Mouse (Mus musculus) CH12.LX (cell line): ENCODE measurements at regions not wholly inside any gene's neighbourhood (a gene's known extent, or its start where the extent isn't known, plus 50 kb on each side); places are given as distances from the start of the nearest gene placed in this dataset.

Source experiments
- DNase-seq: peaks from one replicate; pipeline ENCODE4 v3.0.0-alpha.2; 2013; ENCODE audit errors: extremely low read depth
- H3K27ac ChIP-seq: 2 replicates; pipeline ENCODE4 v1.5.1; 2012; ENCODE audit warnings: low read depth, mild to moderate bottlenecking, control low read depth, moderate library complexity; ENCODE audit not compliant: insufficient read depth
- H3K27me3 ChIP-seq: replicated peaks from 2 replicates; pipeline ENCODE3; 2012; ENCODE audit warnings: inconsistent platforms
- H3K36me3 ChIP-seq, 2 experiments: replicated peaks in 1 of 2; 2 replicates each; pipeline versions ENCODE3 to v1.6.1; 2012; ENCODE audit warnings: inconsistent platforms in 1 of 2, low read length in 1 of 2, mild to moderate bottlenecking in 1 of 2, mixed read lengths in 1 of 2, moderate library complexity in 1 of 2; ENCODE audit not compliant: control insufficient read depth in 1 of 2, insufficient read depth in 1 of 2
- H3K4me1 ChIP-seq, 2 experiments: 2 replicates each; pipeline ENCODE4 v1.6.1; 2012; ENCODE audit warnings: inconsistent platforms in 1 of 2, moderate library complexity in 1 of 2; ENCODE audit not compliant: insufficient read depth in 2 of 2, control insufficient read depth in 1 of 2
- H3K4me2 ChIP-seq: 2 replicates; pipeline ENCODE4 v1.6.1; 2012; ENCODE audit warnings: low read depth, mild to moderate bottlenecking, control low read depth; ENCODE audit not compliant: poor library complexity, insufficient read depth, severe bottlenecking
- H3K4me3 ChIP-seq, 3 experiments: fragments of 150-350 bp in 1 of 3; sonication (generic) in 1 of 3; replicated peaks in 1 of 3; 2 replicates each; pipeline versions ENCODE3 to v1.5.1; 2011 to 2012; ENCODE audit warnings: low read depth in 2 of 3, low read length in 2 of 3, mild to moderate bottlenecking in 2 of 3, moderate library complexity in 2 of 3, control low read depth in 1 of 3, improper control_type of control experiment in 1 of 3, inconsistent platforms in 1 of 3, mixed read lengths in 1 of 3; ENCODE audit not compliant: poor library complexity in 1 of 3
- H3K79me2 ChIP-seq: replicated peaks from 2 replicates; pipeline ENCODE4 v1.6.1; 2012; ENCODE audit warnings: mild to moderate bottlenecking, moderate library complexity; ENCODE audit not compliant: control insufficient read depth, poor library complexity, insufficient read depth, severe bottlenecking; ENCODE audit errors: extremely low read depth
- H3K9ac ChIP-seq: 2 replicates; pipeline ENCODE4 v1.6.1; 2012; ENCODE audit warnings: low read depth, mild to moderate bottlenecking, control low read depth, moderate library complexity; ENCODE audit not compliant: insufficient read depth
- H3K9me3 ChIP-seq: replicated peaks from 2 replicates; pipeline ENCODE3; 2012; ENCODE audit warnings: low read length, inconsistent platforms, mixed read lengths
- BHLHE40 ChIP-seq: IDR thresholded peaks from 2 replicates; pipeline ENCODE4 v1.6.1; 2011; ENCODE audit warnings: mild to moderate bottlenecking, low read depth, low read length, improper control_type of control experiment
- CHD1 ChIP-seq: IDR thresholded peaks from 2 replicates; pipeline ENCODE4 v1.6.1; 2012; ENCODE audit warnings: low read depth, low read length, improper control_type of control experiment, inconsistent platforms
- CHD2 ChIP-seq: IDR thresholded peaks from 2 replicates; pipeline ENCODE4 v1.6.1; 2011; ENCODE audit warnings: low read length, improper control_type of control experiment
- CTCF ChIP-seq, 2 experiments: IDR thresholded peaks in 1 of 2; conservative IDR thresholded peaks in 1 of 2; 2 replicates each; pipeline ENCODE4 v1.5.1; 2011 to 2012; ENCODE audit warnings: low read depth in 2 of 2, low read length in 2 of 2, improper control_type of control experiment in 1 of 2, inconsistent platforms in 1 of 2, mild to moderate bottlenecking in 1 of 2, moderate library complexity in 1 of 2
- E2F4 ChIP-seq: IDR thresholded peaks from 2 replicates; pipeline ENCODE4 v1.6.1; 2011; ENCODE audit warnings: low read depth, low read length, improper control_type of control experiment; ENCODE audit not compliant: insufficient replicate concordance
- ELF1 ChIP-seq: IDR thresholded peaks from 2 replicates; pipeline ENCODE4 v1.6.1; 2014; ENCODE audit warnings: low read depth, mild to moderate bottlenecking, inconsistent platforms, low read length, improper control_type of control experiment
- ETS1 ChIP-seq: conservative IDR thresholded peaks from 2 replicates; pipeline ENCODE4 v1.6.1; 2012; ENCODE audit warnings: low read depth, mild to moderate bottlenecking, inconsistent platforms, low read length, improper control_type of control experiment, moderate library complexity
- IRF4 ChIP-seq: IDR thresholded peaks from 2 replicates; pipeline ENCODE4 v1.6.1; 2014; ENCODE audit warnings: low read depth, mild to moderate bottlenecking, inconsistent platforms, low read length, improper control_type of control experiment
- JUN ChIP-seq: IDR thresholded peaks from 2 replicates; pipeline ENCODE4 v1.6.1; 2011; ENCODE audit warnings: low read depth, mild to moderate bottlenecking, low read length, improper control_type of control experiment, moderate library complexity; ENCODE audit not compliant: insufficient read depth
- KAT2A ChIP-seq: IDR thresholded peaks from 2 replicates; pipeline ENCODE4 v1.6.1; 2012; ENCODE audit warnings: low read length, improper control_type of control experiment, inconsistent platforms; ENCODE audit not compliant: insufficient replicate concordance
- MAFK ChIP-seq: IDR thresholded peaks from 2 replicates; pipeline ENCODE4 v1.6.1; 2011; ENCODE audit warnings: low read length, improper control_type of control experiment; ENCODE audit not compliant: insufficient replicate concordance
- MAZ ChIP-seq: IDR thresholded peaks from 2 replicates; pipeline ENCODE4 v1.6.1; 2012; ENCODE audit warnings: low read depth, mild to moderate bottlenecking, inconsistent platforms, low read length, improper control_type of control experiment, moderate library complexity
- MEF2A ChIP-seq: IDR thresholded peaks from 2 replicates; pipeline ENCODE4 v1.6.1; 2014; ENCODE audit warnings: low read depth, mild to moderate bottlenecking, inconsistent platforms, low read length, improper control_type of control experiment, borderline replicate concordance
- MXI1 ChIP-seq: IDR thresholded peaks from 2 replicates; pipeline ENCODE4 v1.6.1; 2011; ENCODE audit warnings: mild to moderate bottlenecking, low read depth, low read length, improper control_type of control experiment
- MYC ChIP-seq: IDR thresholded peaks from 2 replicates; pipeline ENCODE4 v1.6.1; 2011; ENCODE audit warnings: low read depth, mild to moderate bottlenecking, improper control_type of control experiment, low read length
- NELFE ChIP-seq: IDR thresholded peaks from 2 replicates; pipeline ENCODE4 v1.6.1; 2011; ENCODE audit warnings: low read depth, low read length, improper control_type of control experiment
- PAX5 ChIP-seq: IDR thresholded peaks from 2 replicates; pipeline ENCODE4 v1.6.1; 2012; ENCODE audit warnings: low read length, inconsistent platforms, mixed read lengths
- POLR2AphosphoS2 ChIP-seq: IDR thresholded peaks from 2 replicates; pipeline ENCODE4 v1.6.1; 2011; ENCODE audit warnings: low read depth, low read length, improper control_type of control experiment
- RCOR1 ChIP-seq: conservative IDR thresholded peaks from 2 replicates; pipeline ENCODE4 v1.6.1; 2012; ENCODE audit warnings: low read depth, mild to moderate bottlenecking, inconsistent platforms, low read length, improper control_type of control experiment
- SMC3 ChIP-seq: IDR thresholded peaks from 2 replicates; pipeline ENCODE4 v1.6.1; 2011; ENCODE audit warnings: low read depth, low read length, improper control_type of control experiment
- TCF12 ChIP-seq: IDR thresholded peaks from 2 replicates; pipeline ENCODE4 v1.6.1; 2014; ENCODE audit warnings: low read depth, mild to moderate bottlenecking, inconsistent platforms, low read length, improper control_type of control experiment
- UBTF ChIP-seq: IDR thresholded peaks from 2 replicates; pipeline ENCODE4 v1.6.1; 2012; ENCODE audit warnings: low read depth, mild to moderate bottlenecking, inconsistent platforms, low read length, improper control_type of control experiment, moderate library complexity
- USF1 ChIP-seq: IDR thresholded peaks from 2 replicates; pipeline ENCODE4 v1.6.1; 2014; ENCODE audit warnings: low read depth, mild to moderate bottlenecking, inconsistent platforms, low read length, improper control_type of control experiment
- USF2 ChIP-seq: conservative IDR thresholded peaks from 2 replicates; pipeline ENCODE4 v1.6.1; 2011; ENCODE audit warnings: low read depth, low read length, improper control_type of control experiment
- ZC3H11A ChIP-seq: IDR thresholded peaks from 2 replicates; pipeline ENCODE4 v1.6.1; 2012; ENCODE audit warnings: low read depth, mild to moderate bottlenecking, inconsistent platforms, low read length, improper control_type of control experiment
- ZMIZ1 ChIP-seq: IDR thresholded peaks from 2 replicates; pipeline ENCODE4 v1.6.1; 2012; ENCODE audit warnings: low read depth, mild to moderate bottlenecking, inconsistent platforms, low read length, improper control_type of control experiment
- dilution Hi-C: fragments of 300-500 bp; cut with MboI; formaldehyde crosslinking; loops from 2 replicates; pipeline ENCODE4 v1.14.3; 2020; ENCODE audit warnings: low sequenced_read_pairs; ENCODE audit not compliant: extremely low pct_unique_long_range_greater_than_20kb, extremely low pct_ligation_motif_present
- in situ Hi-C: fragments of 300-500 bp; cut with MboI; formaldehyde crosslinking; loops from 3 replicates; pipeline ENCODE4 v1.14.3; 2019; ENCODE audit warnings: low sequenced_read_pairs, low pct_ligation_motif_present, low pct_unique_long_range_greater_than_20kb, mixed read lengths

DNA sequence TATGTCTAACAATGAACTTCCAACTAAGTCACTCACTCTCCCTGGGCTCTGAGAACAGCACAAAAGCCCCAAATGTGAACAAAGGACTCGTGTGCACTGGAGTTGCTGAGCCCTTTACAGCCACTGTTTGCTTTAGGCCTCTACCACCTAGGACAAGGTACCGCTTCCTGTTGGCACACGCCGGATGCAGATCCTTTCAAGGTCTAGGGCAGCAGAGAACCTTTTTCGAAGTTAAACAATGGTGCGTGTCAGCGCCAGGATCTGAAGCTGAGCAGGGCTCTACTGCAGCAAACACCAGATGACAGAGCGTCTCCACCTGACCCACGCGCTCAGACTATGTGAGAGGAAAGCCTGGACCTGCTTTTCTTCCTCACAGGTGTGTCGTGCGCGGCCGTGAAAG lies 207.0 kb upstream of the Mkln1 start:
- in situ Hi-C loops (no loop called here), dilution Hi-C loops (no loop called here)
- H3K4me2 ChIP-seq: no peak overlapping the region
- H3K9ac ChIP-seq: no peak overlapping the region
- no peaks in the 10 kb centered on the region for H3K27me3 ChIP-seq
- no peak overlapping the region for H3K27ac ChIP-seq
- H3K36me3 ChIP-seq: peaks cover 24 to 71% of the 10 kb centered on the region in 2 experiments
- peaks cover 3 to 47% of the 10 kb centered on the region in 2 experiments; a peak in 3 of 4 replicates for H3K4me1 ChIP-seq
- no peak overlapping the region for H3K4me3 ChIP-seq
- H3K79me2 ChIP-seq: peaks cover 10% of the 10 kb centered on the region
- TF ChIP-seq RCOR1: no peak
- no peak for TF ChIP-seq CTCF (conservative IDR thresholded peaks at IDR 0.05 in 1 of 2, IDR thresholded peaks at IDR 0.05 in 1 of 2; ENCODE audit: low read depth in 2 of 2, low read length in 2 of 2)
- TF ChIP-seq ZC3H11A: no peak
- TF ChIP-seq BHLHE40: no peak
- TF ChIP-seq POLR2AphosphoS2: no peak
- TF ChIP-seq USF2: no peak
- H3K9me3 ChIP-seq: no peaks in the 10 kb centered on the region
- DNase-seq: no peak

DNA sequence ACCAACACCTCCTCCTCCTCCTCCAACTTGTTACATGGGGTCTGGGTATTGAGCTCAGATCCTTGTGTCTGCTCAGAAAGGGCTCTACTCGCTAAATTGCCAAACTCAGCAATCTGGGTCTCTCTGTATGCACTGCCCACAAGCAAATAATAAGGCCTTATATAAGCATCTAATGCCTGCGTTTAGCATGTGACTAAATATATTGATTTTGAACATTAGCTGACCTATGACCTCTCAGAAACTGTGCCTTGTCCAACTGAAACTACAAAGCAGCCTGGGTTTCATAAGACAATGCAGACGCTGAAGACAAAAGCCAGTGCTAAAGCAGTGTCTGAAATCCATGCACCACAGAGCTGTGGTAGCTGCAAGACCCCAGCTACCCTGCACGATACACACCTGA lies 206.3 kb upstream of the Mkln1 start:
- Histone ChIP-seq H3K4me3 (no peak overlapping the region), H3K9ac (no peak overlapping the region), H3K27me3 (no peaks in the 10 kb centered on the region), H3K4me2 (no peak overlapping the region), H3K9me3 (no peaks in the 10 kb centered on the region), H3K4me1 (peaks cover 3 to 44% of the 10 kb centered on the region in 2 experiments; a peak in 3 of 4 replicates), H3K36me3 (peaks cover 26 to 70% of the 10 kb centered on the region in 2 experiments), H3K79me2 (peaks cover 8% of the 10 kb centered on the region), H3K27ac (no peak overlapping the region)
- TF ChIP-seq MXI1: no peak
- TF ChIP-seq MAFK: no peak
- no peak for TF ChIP-seq KAT2A
- TF ChIP-seq CHD2: no peak
- TF ChIP-seq ELF1: no peak
- no peak for TF ChIP-seq SMC3
- DNase-seq: no peak
- dilution Hi-C loops: no loop called here
- in situ Hi-C loops: no loop called here

DNA sequence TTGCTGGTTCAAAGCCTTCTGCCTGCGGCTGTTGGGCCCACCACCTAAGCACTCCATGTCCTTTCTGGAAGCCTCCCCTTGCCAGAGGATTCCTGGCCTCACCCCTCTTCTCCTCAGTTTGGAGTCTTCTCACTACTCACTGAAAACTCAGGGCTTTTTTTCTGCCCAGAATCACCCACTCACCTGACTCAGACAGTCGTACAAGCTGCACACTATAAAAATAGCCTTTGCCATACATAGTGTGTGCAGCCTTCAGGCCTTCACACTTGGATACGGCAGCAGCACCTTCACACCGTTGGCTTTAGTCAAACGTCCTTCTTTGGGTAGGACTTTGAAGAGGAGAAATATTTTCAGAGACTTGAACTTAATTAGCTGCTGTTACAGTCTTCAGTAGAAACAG lies 205.3 kb upstream of the Mkln1 start:
- Histone ChIP-seq H3K9me3 (no peaks in the 10 kb centered on the region), H3K27me3 (no peaks in the 10 kb centered on the region)
- TF ChIP-seq PAX5: no peak
- no peak for TF ChIP-seq USF2
- no peak for TF ChIP-seq MAZ
- no peak for TF ChIP-seq CHD1
- no peak for TF ChIP-seq MEF2A
- TF ChIP-seq JUN: no peak
- no peak for TF ChIP-seq MYC
- TF ChIP-seq POLR2AphosphoS2: no peak
- no peak for TF ChIP-seq NELFE
- TF ChIP-seq IRF4: no peak
- no peak for TF ChIP-seq TCF12
- no peak for TF ChIP-seq ETS1
- TF ChIP-seq MXI1: no peak
- TF ChIP-seq UBTF: no peak
- no peak for TF ChIP-seq MAFK
- TF ChIP-seq USF1: no peak
- TF ChIP-seq E2F4: no peak
- no peak for TF ChIP-seq ZMIZ1
- TF ChIP-seq, all 38 proteins: peak for 0
- Histone ChIP-seq H3K4me2 (no peak overlapping the region), H3K27ac (no peak overlapping the region), H3K79me2 (peaks cover 13% of the 10 kb centered on the region), H3K9ac (no peak overlapping the region), H3K4me1 (peaks cover 7 to 42% of the 10 kb centered on the region in 2 experiments), H3K36me3 (peaks cover 29 to 74% of the 10 kb centered on the region in 2 experiments), H3K4me3 (no peak overlapping the region)
- dilution Hi-C loops: no loop called here
- in situ Hi-C loops: no loop called here
- DNase-seq: no peak
